In the genomic region with DNA sequence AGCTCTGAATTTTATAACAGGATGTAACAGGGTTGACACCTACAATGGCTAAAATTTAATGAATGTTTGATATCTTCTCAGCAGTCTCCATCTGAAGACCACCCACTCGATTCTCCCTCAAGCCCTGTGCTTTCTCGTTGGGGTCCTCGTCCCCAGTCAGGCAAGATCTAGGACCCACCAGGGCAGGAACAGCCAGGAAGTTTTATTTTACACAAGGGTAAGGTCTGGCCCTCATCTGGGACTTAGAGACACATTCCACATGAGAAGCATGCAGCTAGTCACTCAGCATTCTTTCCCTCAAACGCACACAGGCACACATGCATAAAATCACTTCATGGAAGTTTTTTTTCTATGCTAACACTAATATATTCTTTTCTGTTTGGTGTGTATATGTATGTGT, we compare ENCODE assay signal across 14 mouse cellular contexts. TPM values are rescaled to one million over a fixed set of nuclear protein-coding genes. Genes with fewer than 3 reads are reported as not detected.
DNase-seq lines count a peak whose midpoint lies in the region; ATAC-seq and TF ChIP-seq lines count a peak whose summit lies in the region.
"Had no signal": no experiment of that assay in that cellular context is flagged by ENCODE, and none has a peak within 500 bp of the region (broad histone marks: within the 10 kb centered on the region; RNA-seq: fewer than 3 reads in every experiment).

No protein-coding gene starts in this region.

- H3K4me2 ChIP-seq in kidney, embryonic 14.5 days (replicated peaks; ENCODE audit: low read depth, low read length): no peak overlapping the region
- H3K4me2 ChIP-seq in embryonic facial prominence, embryonic 11.5 days (ENCODE audit: low read depth, low read length): no peak overlapping the region
- H3K4me2 ChIP-seq in limb, embryonic 14.5 days (replicated peaks; ENCODE audit: low read depth, low read length, severe bottlenecking): no peak overlapping the region; the same call in 1 of the 2 replicates

- no peaks in the 10 kb centered on the region for H3K36me3 ChIP-seq in kidney, embryonic 14.5 days (ENCODE audit: control insufficient read depth, insufficient read depth, low read length)
- H3K36me3 ChIP-seq in embryonic facial prominence, embryonic 11.5 days (replicated peaks; ENCODE audit: control insufficient read depth, insufficient read depth, low read depth, low read length): no peaks in the 10 kb centered on the region
- H3K36me3 ChIP-seq in limb, embryonic 14.5 days (ENCODE audit: control insufficient read depth, insufficient read depth, low read length): no peaks in the 10 kb centered on the region
- H3K36me3 ChIP-seq: G1E had no signal

- no peaks in the 10 kb centered on the region for H3K27me3 ChIP-seq in kidney, embryonic 14.5 days (ENCODE audit: control insufficient read depth, insufficient read depth, low read length)
- no peaks in the 10 kb centered on the region for H3K27me3 ChIP-seq in embryonic facial prominence, embryonic 11.5 days (ENCODE audit: control insufficient read depth, insufficient read depth, low read length)
- H3K27me3 ChIP-seq in limb, embryonic 14.5 days (ENCODE audit: control insufficient read depth, insufficient read depth, low read length): no peaks in the 10 kb centered on the region

- no peak overlapping the region for H3K9ac ChIP-seq in kidney, embryonic 14.5 days (ENCODE audit: low read depth, low read length)
- no peak overlapping the region for H3K9ac ChIP-seq in embryonic facial prominence, embryonic 11.5 days (replicated peaks; ENCODE audit: low read length)
- H3K9ac ChIP-seq in limb, embryonic 14.5 days (ENCODE audit: low read depth, low read length, severe bottlenecking): no peak overlapping the region

- no peak overlapping the region for H3K4me3 ChIP-seq in gastrocnemius, adult 2 months
- H3K4me3 ChIP-seq in kidney, embryonic 14.5 days (ENCODE audit: low read length): no peak overlapping the region
- H3K4me3 ChIP-seq in embryonic facial prominence, embryonic 11.5 days (ENCODE audit: low read depth, low read length): no peak overlapping the region
- H3K4me3 ChIP-seq in limb, embryonic 14.5 days (replicated peaks; ENCODE audit: low read length): no peak overlapping the region

- peaks cover 48% of the 10 kb centered on the region for H3K4me1 ChIP-seq in kidney, embryonic 14.5 days (ENCODE audit: control insufficient read depth, insufficient read depth, low read length)
- peaks cover 5% of the 10 kb centered on the region for H3K4me1 ChIP-seq in embryonic facial prominence, embryonic 11.5 days (ENCODE audit: control insufficient read depth, insufficient read depth, low read length)
- peaks cover 54% of the 10 kb centered on the region for H3K4me1 ChIP-seq in limb, embryonic 14.5 days (ENCODE audit: control insufficient read depth, insufficient read depth, low read length)

- WGBS in kidney, embryonic 14.5 days: 30% methylated on average over 4 of the region's 4 CpGs
- WGBS in embryonic facial prominence, embryonic 11.5 days: 31% methylated on average over 4 of the region's 4 CpGs
- WGBS in limb, embryonic 14.5 days: 10% methylated on average over 4 of the region's 4 CpGs

- TF ChIP-seq CTCF in gastrocnemius, adult 2 months (IDR thresholded peaks at IDR 0.05): no peak

- TF ChIP-seq POLR2A in limb, embryonic 14.5 days (IDR thresholded peaks at IDR 0.05; ENCODE audit: borderline replicate concordance, extremely low read depth, insufficient read depth, insufficient read length): no peak

- peak overlapping the region; percentile 76 for H3K27ac ChIP-seq in gastrocnemius, adult 2 months
- H3K27ac ChIP-seq in kidney, embryonic 14.5 days (ENCODE audit: low read depth, low read length): peak overlapping the region; percentile 1; the same call in 1 of the 2 replicates
- peak overlapping the region; percentile 69 for H3K27ac ChIP-seq in embryonic facial prominence, embryonic 11.5 days (replicated peaks; ENCODE audit: low read depth, low read length)
- peak overlapping the region; percentile 82 for H3K27ac ChIP-seq in limb, embryonic 14.5 days (replicated peaks; ENCODE audit: low read depth, low read length)
- H3K27ac ChIP-seq: macrophage had no signal

- ATAC-seq in kidney, embryonic 14.5 days (ENCODE audit: low FRiP score, low TSS enrichment): no peak
- ATAC-seq in embryonic facial prominence, embryonic 11.5 days (replicated peaks; ENCODE audit: insufficient number of reproducible peaks, low FRiP score, low TSS enrichment, low read depth): no peak
- no peak for ATAC-seq in limb, embryonic 14.5 days (ENCODE audit: low FRiP score, low read depth)
- ATAC-seq: activated CD4-positive, CD25-positive, alpha-beta regulatory T cell, adult 4 months had no signal

- H3K9me3 ChIP-seq in kidney, embryonic 14.5 days (ENCODE audit: control insufficient read depth, low read length): no peaks in the 10 kb centered on the region
- no peaks in the 10 kb centered on the region for H3K9me3 ChIP-seq in embryonic facial prominence, embryonic 11.5 days (replicated peaks; ENCODE audit: control insufficient read depth, low read length)
- H3K9me3 ChIP-seq in limb, embryonic 14.5 days (ENCODE audit: control insufficient read depth, low read length): no peaks in the 10 kb centered on the region
- H3K9me3 ChIP-seq: G1E had no signal

- DNase-seq in gastrocnemius, adult 2 months: no peak
- no peak for DNase-seq in gastrocnemius, postnatal 4 days (ENCODE audit: low spot score in 2 of 2)
- DNase-seq in kidney, postnatal 25 days: no peak
- DNase-seq in embryonic facial prominence, embryonic 11.5 days (ENCODE audit: low spot score): peak; percentile 45
- DNase-seq in limb, embryonic 14.5 days (ENCODE audit: low spot score): peak; percentile 39
- DNase-seq in cerebellum, postnatal 36 days: no peak
- no peak for DNase-seq in cerebellum, postnatal 14 days
- DNase-seq: cerebellum, adult 9-11 months; kidney, postnatal 10 days; layer of hippocampus, postnatal 36 days had no signal

- intact Hi-C loops in gastrocnemius, adult 2 months (cut with DNase I): no loop called here

RNA-seq across cellular contexts. Expression of a gene that starts 39.5 kb away (rescaled TPM):
- 10 to 100 TPM; 29.2 to 47.3 TPM for total RNA-seq in gastrocnemius, adult 2 months (2021)
- 10 to 100 TPM; 70.0 to 78.2 TPM for total RNA-seq in gastrocnemius, postnatal 4 days (2021)
- polyA plus RNA-seq in kidney, embryonic 14.5 days (2014; fragmentation: Nextera tagmentation; extraction: Ambion mirVana): 8.9 and 13.5 TPM in 2 replicates
- 20.6 and 21.4 TPM in 2 replicates for polyA plus RNA-seq in embryonic facial prominence, embryonic 11.5 days (2014; fragmentation: Nextera tagmentation; extraction: Ambion mirVana)
- polyA plus RNA-seq in limb, embryonic 14.5 days (2012; rRNA removed): 22.3 and 23.2 TPM in 2 replicates
- 19.4 and 20.7 TPM in 2 replicates for polyA plus RNA-seq in limb, embryonic 14.5 days (2014; fragmentation: Nextera tagmentation; extraction: Ambion mirVana)

Comparison
In these comparisons a context has a peak if more than half of its experiments do, and no peak if none do; other contexts are left out.
1. DNase-seq: peak in embryonic facial prominence, embryonic 11.5 days (single experiment) and limb, embryonic 14.5 days (single experiment); none in gastrocnemius, adult 2 months (single experiment), gastrocnemius, postnatal 4 days (0 of 2), kidney, postnatal 25 days (0 of 2), cerebellum, postnatal 36 days (0 of 2) and cerebellum, postnatal 14 days (0 of 2).
2. H3K27ac ChIP-seq: peak in every context shown above with its lines; median percentile 82 in limb, embryonic 14.5 days; 76 in gastrocnemius, adult 2 months; 69 in embryonic facial prominence, embryonic 11.5 days; 1 in kidney, embryonic 14.5 days.